Mouse (Mus musculus): ENCODE data around the gene Ikzf1. TPM values are rescaled to one million over a fixed set of nuclear protein-coding genes. Genes with fewer than 3 reads are reported as not detected.

Ikzf1 gene
- polyA plus RNA-seq, 1 experiment from 2014 or later, result 0.36 TPM

DNA sequence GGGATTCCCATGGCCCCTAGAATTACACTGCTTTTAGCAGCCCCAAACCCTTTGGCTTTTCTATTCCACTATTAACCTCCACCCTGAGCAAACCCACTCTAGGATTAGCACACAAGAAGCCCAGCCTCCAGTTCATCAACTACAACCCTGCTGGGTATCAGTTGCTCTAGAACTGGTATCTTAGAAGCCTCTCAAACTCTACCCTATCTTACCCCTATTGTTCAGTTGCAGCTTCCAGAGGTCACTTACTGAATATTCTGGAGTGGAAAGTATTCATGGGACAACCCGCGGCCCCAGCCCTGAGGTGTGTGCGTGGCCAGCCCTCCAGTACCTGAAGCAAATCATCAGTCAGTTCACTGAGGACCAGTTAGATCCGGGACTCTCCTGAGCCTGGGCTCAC is 89.6 kb downstream of the Ikzf1 start:
- Histone ChIP-seq H3K4me3 (replicated peaks) (no peak overlapping the region), H3K9ac (replicated peaks) (no peak overlapping the region), H3K27me3 (replicated peaks) (no peaks in the 10 kb centered on the region), H3K27ac (replicated peaks) (no peak overlapping the region), H3K36me3 (no peaks in the 10 kb centered on the region), H3K4me2 (no peak overlapping the region), H3K4me1 (no peaks in the 10 kb centered on the region), H3K9me3 (replicated peaks) (no peaks in the 10 kb centered on the region)
- WGBS, result 90% methylated on average over 4 of the region's 4 CpGs
- no peak for ATAC-seq (ENCODE audit: low FRiP score)

DNA sequence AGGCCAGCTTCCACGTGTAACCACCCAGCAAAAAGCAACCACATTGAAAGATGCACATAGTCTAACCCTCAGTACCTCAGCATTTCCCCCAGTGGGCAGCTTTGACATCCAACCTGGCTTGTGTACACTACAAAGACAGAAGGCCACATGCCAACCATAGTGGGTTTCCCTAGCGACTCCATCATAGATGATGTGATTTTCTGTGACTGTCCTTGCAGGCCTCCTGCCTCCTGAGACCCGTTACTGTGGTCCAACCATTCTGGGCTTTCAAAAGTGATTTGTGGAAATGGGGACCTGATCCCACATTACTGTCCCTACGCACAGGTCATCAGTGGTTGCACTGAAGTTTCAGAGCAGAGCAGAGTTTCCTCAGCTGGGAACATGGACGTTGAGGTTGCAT is 90.1 kb downstream of the Ikzf1 start:
- 92% methylated on average over 5 of the region's 5 CpGs for WGBS
- Histone ChIP-seq H3K27ac (replicated peaks) (no peak overlapping the region), H3K9me3 (replicated peaks) (no peaks in the 10 kb centered on the region), H3K36me3 (no peaks in the 10 kb centered on the region), H3K9ac (replicated peaks) (no peak overlapping the region), H3K27me3 (replicated peaks) (no peaks in the 10 kb centered on the region), H3K4me1 (no peaks in the 10 kb centered on the region), H3K4me3 (replicated peaks) (no peak overlapping the region), H3K4me2 (no peak overlapping the region)
- no peak for ATAC-seq (ENCODE audit: low FRiP score)

DNA sequence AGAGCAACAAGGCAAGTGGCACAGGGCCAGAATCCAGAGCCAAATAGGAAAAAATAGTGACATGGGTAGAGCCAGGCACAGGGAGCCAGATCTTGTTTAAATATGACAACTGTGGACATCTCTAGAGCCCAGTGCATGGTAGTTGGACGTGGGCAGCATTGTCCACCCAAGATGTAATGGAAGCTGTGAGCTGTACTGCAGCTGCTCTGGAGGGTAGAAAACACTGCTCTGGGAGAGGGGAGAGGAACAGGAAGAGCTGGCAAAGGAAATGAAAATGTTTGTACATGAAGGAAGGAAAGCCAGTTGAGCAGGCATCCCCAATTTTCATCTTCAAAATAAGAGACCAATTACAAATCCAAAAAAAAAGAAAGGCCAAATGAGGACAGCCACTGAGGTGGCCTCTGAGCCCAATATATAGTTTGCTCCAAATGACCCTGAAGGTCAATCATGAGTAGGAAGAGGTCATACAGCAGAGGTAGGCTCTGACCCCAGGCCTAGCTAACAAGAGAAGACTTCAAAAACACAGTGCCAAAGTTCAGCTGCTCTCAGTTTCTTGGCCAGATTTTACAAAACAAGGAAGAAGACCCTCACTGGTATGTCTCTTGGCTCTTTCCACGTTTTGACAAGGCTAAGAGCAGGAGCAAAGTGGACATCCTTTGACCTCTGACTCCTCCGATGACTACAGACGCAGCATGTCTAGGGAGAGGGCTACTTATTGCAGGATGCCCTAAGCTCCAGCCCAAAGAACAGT is 91.4 kb downstream of the Ikzf1 start:
- ATAC-seq (ENCODE audit: low FRiP score), result no peak
- 76% methylated on average over 4 of the region's 4 CpGs for WGBS

DNA sequence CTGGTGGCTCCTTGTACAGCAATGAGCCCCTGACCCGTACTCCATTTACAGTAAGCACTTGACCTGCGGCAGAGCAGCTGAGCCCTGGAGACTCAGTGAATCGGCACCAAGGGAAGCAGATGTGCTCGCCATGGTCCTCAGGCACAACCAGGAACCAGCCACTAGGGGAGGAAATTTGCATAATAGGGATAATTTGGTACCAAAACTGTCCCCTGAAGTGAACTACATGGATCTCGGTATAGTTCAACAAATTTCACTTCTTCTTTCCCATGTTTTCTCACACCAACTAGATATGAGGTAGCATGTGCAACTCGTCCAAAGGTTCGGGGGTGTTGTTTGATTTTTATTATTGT is 92.0 kb downstream of the Ikzf1 start:
- Histone ChIP-seq H3K4me2 (no peak overlapping the region), H3K4me1 (no peaks in the 10 kb centered on the region), H3K9ac (replicated peaks) (no peak overlapping the region), H3K27ac (replicated peaks) (no peak overlapping the region), H3K9me3 (replicated peaks) (no peaks in the 10 kb centered on the region), H3K4me3 (replicated peaks) (no peak overlapping the region), H3K36me3 (no peaks in the 10 kb centered on the region), H3K27me3 (replicated peaks) (no peaks in the 10 kb centered on the region)
- ATAC-seq (ENCODE audit: low FRiP score), result no peak
- WGBS, result 84% methylated on average over 7 of the region's 7 CpGs

More for the DNA sequence above, 91.4 kb downstream of the Ikzf1 start:
- no peak overlapping the region for H3K4me2 ChIP-seq
- no peaks in the 10 kb centered on the region for H3K4me1 ChIP-seq
- no peak overlapping the region for H3K4me3 ChIP-seq (replicated peaks)
- H3K36me3 ChIP-seq, result no peaks in the 10 kb centered on the region
- no peaks in the 10 kb centered on the region for H3K27me3 ChIP-seq (replicated peaks)
- no peak overlapping the region for H3K9ac ChIP-seq (replicated peaks)
- no peaks in the 10 kb centered on the region for H3K9me3 ChIP-seq (replicated peaks)
- no peak overlapping the region for H3K27ac ChIP-seq (replicated peaks)

DNA sequence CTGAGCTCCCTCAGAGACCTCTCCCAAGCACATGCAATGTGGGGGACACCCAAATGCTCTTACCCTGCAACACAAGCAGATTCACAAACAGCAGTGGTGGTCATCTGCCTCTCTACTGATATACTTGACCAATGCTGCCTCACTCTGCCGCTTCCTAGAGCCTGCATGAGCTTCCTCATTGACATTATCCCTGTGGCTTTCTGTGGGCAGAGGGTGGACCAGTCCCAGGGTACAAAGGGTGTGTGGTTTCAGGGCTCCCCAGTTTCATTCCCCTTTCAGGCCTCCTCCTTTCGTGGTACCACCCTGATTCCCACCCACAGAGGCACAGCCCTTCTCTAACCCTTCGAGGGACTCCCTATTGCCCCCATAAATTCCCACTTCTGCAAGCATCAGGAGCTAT is 92.4 kb downstream of the Ikzf1 start:
- WGBS, result 58% methylated on average over 3 of the region's 3 CpGs
- ATAC-seq (ENCODE audit: low FRiP score), result no peak
- H3K9me3 ChIP-seq (replicated peaks), result no peaks in the 10 kb centered on the region
- no peak overlapping the region for H3K4me2 ChIP-seq
- no peaks in the 10 kb centered on the region for H3K36me3 ChIP-seq
- H3K4me3 ChIP-seq (replicated peaks), result no peak overlapping the region
- no peak overlapping the region for H3K27ac ChIP-seq (replicated peaks)
- H3K9ac ChIP-seq (replicated peaks), result no peak overlapping the region
- H3K4me1 ChIP-seq, result no peaks in the 10 kb centered on the region
- no peaks in the 10 kb centered on the region for H3K27me3 ChIP-seq (replicated peaks)

DNA sequence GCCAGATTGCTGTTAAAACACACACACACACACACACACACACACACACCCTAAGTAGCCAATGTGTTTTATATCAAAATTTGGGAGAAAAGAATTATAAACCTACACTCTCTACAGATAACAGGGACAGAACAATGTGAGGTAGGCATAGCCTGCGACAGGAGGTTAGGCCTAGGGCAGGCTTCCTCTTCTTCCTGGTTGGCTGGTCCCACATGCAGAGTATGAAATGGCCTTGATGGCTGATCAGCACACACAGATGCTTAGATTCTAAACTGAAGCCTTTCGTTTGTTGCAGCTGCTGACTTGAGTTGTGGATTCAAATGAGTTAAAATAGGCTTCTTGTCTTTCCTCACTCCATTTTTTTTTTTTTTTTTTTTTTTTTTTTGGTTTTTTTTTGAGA is 93.0 kb downstream of the Ikzf1 start:
- Histone ChIP-seq H3K4me3 (replicated peaks) (no peak overlapping the region), H3K4me2 (no peak overlapping the region), H3K36me3 (no peaks in the 10 kb centered on the region), H3K9ac (replicated peaks) (no peak overlapping the region), H3K27me3 (replicated peaks) (no peaks in the 10 kb centered on the region), H3K27ac (replicated peaks) (no peak overlapping the region), H3K4me1 (no peaks in the 10 kb centered on the region), H3K9me3 (replicated peaks) (no peaks in the 10 kb centered on the region)
- ATAC-seq (ENCODE audit: low FRiP score), result no peak
- 84% methylated on average over 2 of the region's 2 CpGs for WGBS

DNA sequence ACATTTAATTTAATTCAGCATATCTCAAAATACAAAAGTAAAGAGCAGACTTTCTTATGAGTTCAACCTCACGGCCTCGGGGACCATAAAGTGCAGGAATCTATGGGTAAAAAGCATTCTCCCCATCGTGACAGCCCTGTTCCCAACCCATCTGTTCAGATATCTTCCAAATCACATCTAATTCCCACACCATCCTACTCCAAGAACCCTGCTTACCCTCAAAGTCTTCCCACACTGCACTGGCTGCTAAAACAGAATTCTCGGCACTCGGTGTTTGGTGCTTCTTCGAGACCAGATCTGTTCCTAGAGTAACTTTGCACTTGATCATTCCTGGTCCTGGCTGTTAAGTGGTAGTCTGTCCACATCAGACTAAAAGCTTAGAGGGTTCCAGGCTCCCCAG is 93.5 kb downstream of the Ikzf1 start:
- ATAC-seq (ENCODE audit: low FRiP score), result no peak
- no peaks in the 10 kb centered on the region for H3K27me3 ChIP-seq (replicated peaks)
- H3K4me3 ChIP-seq (replicated peaks), result no peak overlapping the region
- H3K9me3 ChIP-seq (replicated peaks), result no peaks in the 10 kb centered on the region
- H3K27ac ChIP-seq (replicated peaks), result no peak overlapping the region
- 91% methylated on average over 6 of the region's 6 CpGs for WGBS
- H3K4me2 ChIP-seq, result no peak overlapping the region
- no peak overlapping the region for H3K9ac ChIP-seq (replicated peaks)
- H3K36me3 ChIP-seq, result no peaks in the 10 kb centered on the region
- H3K4me1 ChIP-seq, result no peaks in the 10 kb centered on the region

DNA sequence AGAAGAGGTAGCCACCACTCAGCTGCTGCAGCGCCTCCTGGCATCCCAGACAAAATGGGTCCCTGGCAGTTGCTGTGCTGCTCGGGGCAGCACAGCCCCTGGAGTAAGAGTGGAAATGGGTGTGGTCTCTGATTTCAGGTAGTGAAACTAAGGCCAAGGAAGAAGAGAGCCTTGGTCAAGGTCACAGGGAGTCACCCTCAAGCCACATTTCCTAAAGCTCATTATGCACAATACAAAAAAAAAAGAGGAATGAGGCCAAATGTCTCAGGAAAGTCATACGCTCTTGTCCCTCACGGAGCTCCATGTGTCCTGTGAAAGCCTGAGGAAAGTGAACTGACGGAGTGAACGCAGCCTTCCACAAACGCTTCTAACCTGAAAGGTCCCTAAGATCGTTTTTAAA is 96.9 kb downstream of the Ikzf1 start:
- H3K4me1 ChIP-seq, result no peaks in the 10 kb centered on the region
- H3K27me3 ChIP-seq (replicated peaks), result no peaks in the 10 kb centered on the region
- ATAC-seq (ENCODE audit: low FRiP score), result no peak
- WGBS, result 88% methylated on average over 8 of the region's 8 CpGs
- H3K9me3 ChIP-seq (replicated peaks), result no peaks in the 10 kb centered on the region
- H3K9ac ChIP-seq (replicated peaks), result no peak overlapping the region
- H3K27ac ChIP-seq (replicated peaks), result no peak overlapping the region
- no peak overlapping the region for H3K4me2 ChIP-seq
- H3K4me3 ChIP-seq (replicated peaks), result no peak overlapping the region
- H3K36me3 ChIP-seq, result no peaks in the 10 kb centered on the region

DNA sequence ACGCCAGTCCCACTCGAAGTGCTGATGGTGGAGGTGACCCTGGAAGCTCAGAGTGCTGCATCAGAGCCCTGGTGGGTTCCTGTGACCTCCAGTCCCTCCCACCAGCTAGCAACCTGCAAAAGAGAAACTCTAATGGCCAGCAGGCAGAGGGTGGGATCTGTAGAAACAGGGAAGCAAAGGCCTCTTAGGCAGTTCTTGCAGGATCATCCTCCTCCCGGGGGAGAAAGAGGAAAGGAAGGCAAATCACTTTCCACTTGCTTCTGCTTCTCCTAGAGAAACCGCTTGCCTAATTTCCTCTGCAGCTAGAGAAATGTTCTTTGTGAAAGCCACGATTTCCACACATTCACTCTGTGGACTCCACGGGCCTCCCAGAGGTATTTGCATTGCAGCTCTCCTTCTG is 100.7 kb downstream of the Ikzf1 start:
- H3K4me1 ChIP-seq, result no peaks in the 10 kb centered on the region
- no peak overlapping the region for H3K4me3 ChIP-seq (replicated peaks)
- H3K27me3 ChIP-seq (replicated peaks), result no peaks in the 10 kb centered on the region
- ATAC-seq (ENCODE audit: low FRiP score), result no peak
- H3K27ac ChIP-seq (replicated peaks), result no peak overlapping the region
- no peaks in the 10 kb centered on the region for H3K36me3 ChIP-seq
- no peak overlapping the region for H3K9ac ChIP-seq (replicated peaks)
- no peaks in the 10 kb centered on the region for H3K9me3 ChIP-seq (replicated peaks)
- no peak overlapping the region for H3K4me2 ChIP-seq
- WGBS, result 73% methylated on average over 6 of the region's 6 CpGs

DNA sequence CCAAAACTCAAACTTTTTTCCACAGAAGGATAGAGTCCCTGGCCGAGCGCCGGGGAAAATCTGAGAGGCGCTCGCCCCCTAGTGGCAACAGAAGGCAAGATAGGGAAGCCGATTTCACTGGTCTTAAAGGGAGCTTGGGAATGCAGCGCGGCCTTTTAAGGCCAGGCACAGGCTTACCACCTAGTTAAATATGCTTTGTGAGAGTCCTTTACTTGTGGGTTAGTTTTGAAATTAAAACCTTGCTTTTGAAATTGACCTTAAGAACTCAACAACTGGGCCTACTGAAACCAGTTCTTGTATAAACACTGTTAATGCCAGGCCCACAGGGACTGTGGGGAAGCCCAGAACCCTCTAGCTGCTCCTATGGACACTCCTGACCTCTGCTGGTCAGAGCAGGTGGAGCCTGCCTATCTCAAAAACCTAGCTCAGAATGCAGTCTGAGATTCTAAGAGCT is 103.7 kb downstream of the Ikzf1 start:
- WGBS, result 0% methylated on average over 8 of the region's 8 CpGs
- peak overlapping the region; percentile 45 for H3K4me2 ChIP-seq

DNA sequence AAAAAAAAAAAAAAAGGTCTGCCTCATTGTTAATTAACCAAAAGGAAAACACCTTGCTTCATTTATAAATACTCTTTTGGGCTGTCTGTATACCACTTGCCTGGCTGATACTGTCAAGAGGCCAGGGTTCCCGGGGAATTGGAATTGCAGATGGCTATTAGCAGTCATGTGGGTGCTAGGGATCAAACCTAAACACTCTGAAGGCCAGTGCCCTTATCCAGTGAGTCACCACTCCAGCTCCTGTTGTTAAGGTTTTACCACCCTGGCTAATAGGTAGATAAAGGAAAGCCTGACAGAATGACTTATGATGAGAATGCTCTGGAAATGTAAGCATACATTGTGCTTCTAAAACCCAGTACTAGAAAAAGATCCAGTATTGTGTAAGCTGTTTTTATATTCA is 109.8 kb downstream of the Ikzf1 start:
- no peaks in the 10 kb centered on the region for H3K36me3 ChIP-seq
- no peaks in the 10 kb centered on the region for H3K4me1 ChIP-seq
- H3K27me3 ChIP-seq (replicated peaks), result no peaks in the 10 kb centered on the region
- WGBS, result 76% methylated on average over 1 of the region's 1 CpGs
- no peak overlapping the region for H3K4me2 ChIP-seq
- H3K9me3 ChIP-seq (replicated peaks), result no peaks in the 10 kb centered on the region
- no peak overlapping the region for H3K4me3 ChIP-seq (replicated peaks)
- H3K27ac ChIP-seq (replicated peaks), result no peak overlapping the region
- no peak for ATAC-seq (ENCODE audit: low FRiP score)
- no peak overlapping the region for H3K9ac ChIP-seq (replicated peaks)

More for the DNA sequence above, 103.7 kb downstream of the Ikzf1 start:
- Histone ChIP-seq H3K9ac (replicated peaks) (no peak overlapping the region), H3K9me3 (replicated peaks) (no peaks in the 10 kb centered on the region), H3K4me3 (replicated peaks) (no peak overlapping the region; the same call in 1 of the 2 replicates), H3K27me3 (replicated peaks) (no peaks in the 10 kb centered on the region), H3K4me1 (no peaks in the 10 kb centered on the region), H3K36me3 (no peaks in the 10 kb centered on the region), H3K27ac (replicated peaks) (no peak overlapping the region)
- ATAC-seq (ENCODE audit: low FRiP score), result peak; percentile 95

DNA sequence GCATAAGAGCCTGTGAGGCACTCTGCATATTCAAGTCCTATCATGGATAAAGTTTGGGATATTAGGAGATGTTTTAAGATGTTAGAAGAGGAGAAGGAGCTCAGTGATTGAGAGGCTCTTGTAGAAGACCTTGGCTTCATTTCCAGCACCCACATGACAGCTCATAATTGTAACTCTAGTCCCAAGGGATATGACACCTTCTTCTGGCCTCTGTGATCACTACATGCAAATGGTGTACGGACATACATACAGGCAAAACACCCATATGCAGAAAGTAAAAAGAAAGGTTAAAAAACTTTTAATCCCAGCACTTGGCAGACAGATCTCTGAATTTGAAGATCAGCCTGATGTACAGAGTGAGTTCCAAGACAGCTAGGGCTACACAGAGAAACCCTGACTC is 113.9 kb downstream of the Ikzf1 start:
- Histone ChIP-seq H3K4me1 (no peaks in the 10 kb centered on the region), H3K9me3 (replicated peaks) (no peaks in the 10 kb centered on the region), H3K36me3 (peaks cover 11% of the 10 kb centered on the region), H3K4me2 (no peak overlapping the region), H3K27me3 (replicated peaks) (no peaks in the 10 kb centered on the region), H3K4me3 (replicated peaks) (no peak overlapping the region), H3K9ac (replicated peaks) (no peak overlapping the region), H3K27ac (replicated peaks) (no peak overlapping the region)
- 94% methylated on average over 1 of the region's 1 CpGs for WGBS
- ATAC-seq (ENCODE audit: low FRiP score), result no peak

Measured in neural tube, embryonic 15.5 days (tissue).